Mouse (Mus musculus) right cerebral cortex, postnatal 36 days (tissue): ENCODE results near the gene Uchl1.

Experiments used
- DNase-seq, 2 experiments: peaks; one replicate each; pipeline ENCODE4 v3.0.0; 2022; ENCODE audit warnings: low spot score in 2 of 2, mixed read lengths in 1 of 2

Uchl1 gene

GRCm38 (mm10) chr5:66675983-66676382, at the start of gene Uchl1:
TSS of gene Uchl1 (plus strand) at chr5:66676091.
- peak; percentile 93 to 94 for DNase-seq

- DNase-seq, result no peak
Measured at GRCm38 (mm10) chr5:66627805-66628204, 48.1 kb upstream of the Uchl1 start.

- no peak for DNase-seq
Measured at GRCm38 (mm10) chr5:66635459-66636079, 40.3 kb upstream of the Uchl1 start.

- no peak for DNase-seq
Measured at GRCm38 (mm10) chr5:66642156-66642555, 33.7 kb upstream of the Uchl1 start.

- no peak for DNase-seq
Measured at GRCm38 (mm10) chr5:66643260-66643659, 32.6 kb upstream of the Uchl1 start.

- DNase-seq, result no peak
Measured at GRCm38 (mm10) chr5:66647504-66647903, 28.4 kb upstream of the Uchl1 start.

GRCm38 (mm10) chr5:66654220-66654619, 21.7 kb upstream of the Uchl1 start:
- DNase-seq, result no peak

GRCm38 (mm10) chr5:66675189-66675890, 551 bp upstream of the Uchl1 start:
- DNase-seq, result peak; percentile 46 to 59

- DNase-seq, result peak; percentile 79
Measured at GRCm38 (mm10) chr5:66676457-66677117, 696 bp downstream of the Uchl1 start.

GRCm38 (mm10) chr5:66677411-66678345, 1.8 kb downstream of the Uchl1 start:
- DNase-seq, result peak in 1 of 2 experiments; percentile 41

GRCm38 (mm10) chr5:66679222-66679621, 3.3 kb downstream of the Uchl1 start:
- DNase-seq, result peak; percentile 66 to 71

GRCm38 (mm10) chr5:66685930-66686329, 10.0 kb downstream of the Uchl1 start:
- DNase-seq, result no peak

- DNase-seq, result no peak
Measured at GRCm38 (mm10) chr5:66686863-66687262, 11.0 kb downstream of the Uchl1 start.

GRCm38 (mm10) chr5:66687737-66688136, 11.8 kb downstream of the Uchl1 start:
- peak in 1 of 2 experiments; percentile 45 for DNase-seq

- DNase-seq, result no peak
Measured at GRCm38 (mm10) chr5:66688286-66688685, 12.4 kb downstream of the Uchl1 start.

- DNase-seq, result no peak
Measured at GRCm38 (mm10) chr5:66689796-66690195, 13.9 kb downstream of the Uchl1 start.

- no peak for DNase-seq
Measured at GRCm38 (mm10) chr5:66693231-66693630, 17.3 kb downstream of the Uchl1 start.

- no peak for DNase-seq
Measured at GRCm38 (mm10) chr5:66697119-66697518, 21.2 kb downstream of the Uchl1 start.

GRCm38 (mm10) chr5:66699911-66700310, 24.0 kb downstream of the Uchl1 start:
- DNase-seq, result no peak

GRCm38 (mm10) chr5:66701951-66702350, 26.1 kb downstream of the Uchl1 start:
- DNase-seq, result no peak

- DNase-seq, result no peak
Measured at GRCm38 (mm10) chr5:66703317-66704004, 27.6 kb downstream of the Uchl1 start.
